Mouse (Mus musculus) heart, adult 11 months (tissue): Measurements from ENCODE around the gene Mysm1.

Source experiments
- DNase-seq: peaks from one replicate; pipeline ENCODE4 v3.0.0; 2022

Mysm1 gene

GRCm38 (mm10) chr4:94941221-94941855, 37.6 kb downstream of the Mysm1 start:
- no peak for DNase-seq

- DNase-seq, result no peak
Observed at GRCm38 (mm10) chr4:94928743-94929142, 50.2 kb downstream of the Mysm1 start, which contains the start of gene Eqtn. TSS of gene Eqtn (minus strand) at chr4:94928843.

DNA sequence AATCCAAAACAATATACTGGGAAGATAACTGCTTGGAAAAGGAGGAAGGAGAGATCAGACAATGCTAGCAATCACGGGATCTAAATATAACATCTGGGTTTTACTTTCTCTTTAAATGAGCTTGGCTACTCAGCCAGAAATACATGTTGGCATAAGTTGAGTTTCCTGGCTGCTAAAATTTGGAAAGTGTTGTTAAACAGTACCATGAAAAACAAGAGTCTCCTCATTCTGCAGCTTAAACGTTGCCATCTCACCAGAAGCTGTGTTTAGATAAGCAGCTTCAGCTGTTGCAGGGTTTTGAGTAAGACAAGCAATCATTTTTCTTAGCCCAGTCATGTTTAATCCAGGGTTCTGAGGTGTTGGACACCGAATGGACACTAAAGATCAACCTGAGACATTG, 77.1 kb downstream of the Mysm1 start:
- no peak for DNase-seq

- DNase-seq, result peak; percentile 55
Observed at GRCm38 (mm10) chr4:94900744-94901143, 78.2 kb downstream of the Mysm1 start.
